Mouse (Mus musculus): Measurements from ENCODE around the gene Psg23. TPM values are rescaled to one million over a fixed set of nuclear protein-coding genes. Genes with fewer than 3 reads are reported as not detected.
"Not testable (repeated sequence)": the region's sequence is repeated elsewhere in the genome, so short reads cannot be mapped to it uniquely, and the experiment has no call there.

The Psg23 gene
- total RNA-seq (2021): not detected

DNA sequence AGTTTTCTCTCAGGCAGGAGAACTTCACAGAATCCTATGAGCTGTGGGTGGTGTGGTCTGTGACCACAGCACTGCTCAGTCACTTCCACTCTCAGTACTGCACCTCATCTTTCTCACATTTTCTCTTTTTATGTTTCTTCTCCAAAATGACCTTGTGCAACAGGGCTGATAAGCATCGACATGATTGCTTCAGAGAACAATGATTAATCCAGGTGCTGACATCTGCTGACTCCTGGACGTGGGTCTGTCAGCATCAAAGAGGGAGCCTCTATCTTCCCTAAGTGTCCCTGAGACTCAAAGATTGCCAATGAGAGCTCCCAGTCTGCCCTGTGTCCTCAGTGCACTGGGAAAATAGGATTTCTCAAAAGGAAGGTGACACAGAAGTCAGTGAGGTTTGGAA lies at the start of gene Psg23:
Gene Psg23 (minus strand): TSS at position 101 of the 400 bp plus-strand sequence.
- intact Hi-C loops (cut with DNase I): not testable (repeated sequence)

DNA sequence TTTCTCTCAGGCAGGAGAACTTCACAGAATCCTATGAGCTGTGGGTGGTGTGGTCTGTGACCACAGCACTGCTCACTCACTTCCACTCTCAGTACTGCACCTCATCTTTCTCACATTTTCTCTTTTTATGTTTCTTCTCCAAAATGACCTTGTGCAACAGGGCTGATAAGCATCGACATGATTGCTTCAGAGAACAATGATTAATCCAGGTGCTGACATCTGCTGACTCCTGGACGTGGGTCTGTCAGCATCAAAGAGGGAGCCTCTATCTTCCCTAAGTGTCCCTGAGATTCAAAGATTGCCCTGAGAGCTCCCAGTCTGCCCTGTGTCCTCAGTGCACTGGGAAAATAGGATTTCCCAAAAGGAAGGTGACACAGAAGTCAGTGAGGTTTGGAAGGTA lies 40.3 kb upstream of the Psg23 start, which contains the start of gene Psg21:
Gene Psg21 (minus strand): TSS at position 101 of the 400 bp plus-strand sequence.
- intact Hi-C loops (cut with DNase I); DNase-seq: not testable (repeated sequence)

More for the DNA sequence above, at the start of gene Psg23:
- DNase-seq: not testable (repeated sequence)

DNA sequence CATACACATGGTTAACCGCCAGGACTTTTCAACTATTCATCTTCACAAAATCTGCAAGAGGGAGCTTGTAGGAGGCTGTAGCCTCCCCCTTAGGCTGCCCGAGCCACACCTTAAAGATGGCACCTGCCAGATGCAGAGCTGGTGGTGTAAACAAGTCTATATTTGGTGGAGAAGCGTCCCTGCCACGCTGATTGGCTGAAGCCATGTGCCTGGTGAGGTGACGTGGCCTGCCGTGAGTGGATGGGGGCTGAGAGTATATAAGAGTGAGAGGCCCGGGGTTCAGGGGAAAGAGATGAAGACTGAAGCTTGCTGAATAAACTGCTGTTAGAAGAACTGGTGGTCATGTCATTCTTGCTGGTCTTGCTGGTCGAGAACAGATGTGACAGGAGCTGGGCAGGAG lies 10.6 kb upstream of the Psg23 start:
- DNase-seq; intact Hi-C loops (cut with DNase I): not testable (repeated sequence)

DNA sequence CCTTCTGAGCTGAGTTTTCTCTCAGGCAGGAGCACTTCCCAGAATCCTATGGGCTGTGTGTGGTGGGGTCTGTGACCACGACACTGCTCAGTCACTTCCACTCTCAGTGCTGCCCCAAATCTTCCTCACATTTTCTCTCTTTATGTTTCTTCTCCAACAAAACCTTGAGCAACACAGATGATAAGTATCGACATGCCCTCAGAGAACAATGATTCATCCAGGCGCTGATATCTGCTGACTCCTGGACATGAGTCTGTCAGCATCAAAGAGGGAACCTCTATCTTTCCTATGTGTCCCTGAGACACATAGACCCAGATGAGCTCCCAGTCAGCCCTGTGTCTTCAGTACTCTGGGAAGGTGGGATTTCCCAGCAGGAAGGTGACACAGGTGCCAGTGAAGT lies 49.1 kb downstream of the Psg23 start, which contains the start of gene Psg27:
Gene Psg27 (minus strand): TSS at position 101 of the 400 bp plus-strand sequence.
- DNase-seq: no peak
- intact Hi-C loops (cut with DNase I): no loop called here

DNA sequence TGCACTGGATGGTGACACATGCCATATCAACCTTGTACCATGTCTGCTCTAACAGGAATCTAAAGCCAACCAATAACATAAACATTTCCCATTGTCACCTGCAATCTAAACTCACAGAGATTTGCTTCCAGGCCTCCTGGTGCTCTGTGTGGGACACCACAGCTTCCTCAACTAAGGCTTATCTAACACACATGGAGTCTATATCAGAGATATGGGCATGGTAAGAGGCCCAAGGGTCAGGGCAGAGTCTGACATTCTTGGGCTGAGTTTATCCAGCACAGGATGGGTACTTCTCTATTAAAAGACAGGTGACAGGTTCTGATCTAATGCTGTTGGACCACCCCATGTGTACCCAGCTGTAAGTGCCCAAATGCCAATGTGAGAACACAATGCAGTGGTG lies 56.5 kb downstream of the Psg23 start:
- DNase-seq: no peak
- intact Hi-C loops (cut with DNase I): no loop called here

Other genes with a start within 250 kb of the Psg23 start
- gene Psg28, start 184.5 kb downstream of the Psg23 start, total RNA-seq (2021): not detected
- not detected for gene Psg26, start 132.3 kb downstream of the Psg23 start, total RNA-seq (2021)
- gene Psg25, start 84.2 kb downstream of the Psg23 start, total RNA-seq (2021): not detected
- not detected for gene Psg27, start 49.2 kb downstream of the Psg23 start, total RNA-seq (2021)
- not detected for gene Psg21, start 40.2 kb upstream of the Psg23 start, total RNA-seq (2021)
- gene Psg20, start 69.7 kb upstream of the Psg23 start, total RNA-seq (2021): not detected
- gene Psg22, start 101.6 kb upstream of the Psg23 start, total RNA-seq (2021): not detected
- not detected for gene Psg19, start 182.0 kb upstream of the Psg23 start, total RNA-seq (2021)
- gene Psg17, start 205.1 kb upstream of the Psg23 start, total RNA-seq (2021): not detected
- gene Mill2, start 223.5 kb upstream of the Psg23 start, total RNA-seq (2021): 1 to 10 TPM; 5.1 to 5.5 TPM